8 mouse cellular contexts compared by ENCODE assay signal in the genomic region with DNA sequence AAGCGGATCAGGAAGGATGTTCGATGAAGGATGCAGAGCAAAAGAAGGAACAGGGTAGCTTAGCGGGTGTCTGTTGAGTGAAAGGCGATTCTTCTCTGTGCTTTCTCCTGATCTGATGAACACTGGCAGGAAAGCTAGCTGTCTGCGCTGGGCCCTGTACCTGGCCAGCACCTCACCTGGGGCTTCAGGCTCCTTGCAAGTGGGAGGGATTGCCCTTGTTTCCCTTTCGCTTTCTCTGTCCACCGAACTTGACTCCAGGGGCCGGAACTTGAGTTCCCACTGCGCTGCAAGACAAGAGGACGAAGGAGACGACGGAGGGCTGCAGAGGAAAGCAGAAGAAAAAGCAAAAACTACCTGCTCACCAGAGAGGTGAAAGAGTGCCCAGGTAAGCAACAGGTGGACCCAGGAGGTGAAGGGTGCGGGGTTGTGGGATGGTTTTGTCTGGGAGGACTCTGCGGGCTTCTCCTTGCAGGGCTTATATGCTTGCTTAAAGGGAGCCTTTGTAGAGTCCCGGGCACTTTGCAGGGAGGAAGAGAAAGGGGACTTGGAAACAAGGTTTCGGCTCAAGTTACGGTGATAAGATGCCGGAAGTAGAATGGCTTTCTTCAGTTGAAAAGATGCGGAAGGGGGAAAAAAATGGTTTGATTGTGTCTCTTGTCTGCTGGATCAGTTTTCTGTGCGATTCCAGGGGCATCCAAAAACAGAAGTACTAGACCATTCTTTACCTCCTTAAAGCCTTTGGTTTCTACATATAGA. TPM values are rescaled to one million over a fixed set of nuclear protein-coding genes. Genes with fewer than 3 reads are reported as not detected.
A peak's percentile ranks its signal among the peaks of the same experiment; 100 is the strongest.
DNase-seq lines count a peak whose midpoint lies in the region; ATAC-seq and TF ChIP-seq lines count a peak whose summit lies in the region.

TSS of gene Rab19 (plus strand) at position 51 of the 756 bp plus-strand sequence.

- H3K4me2 ChIP-seq in forebrain, embryonic 15.5 days (replicated peaks): peak within 1 kb of the TSS; percentile 29
- H3K4me2 ChIP-seq in intestine, embryonic 16.5 days (ENCODE audit: low read depth, low read length): peak within 1 kb of the TSS; percentile 77

- WGBS in spleen, adult 2 months: 3% methylated on average over 20 of the region's 20 CpGs
- 8% methylated on average over 20 of the region's 20 CpGs for WGBS in forebrain, embryonic 15.5 days
- WGBS in intestine, embryonic 16.5 days: 7% methylated on average over 20 of the region's 20 CpGs
- WGBS in cerebellum, adult 2 months: 23% methylated on average over 20 of the region's 20 CpGs

- DNase-seq in spleen, adult 2 months (ENCODE audit: low read depth in 1 of 2, low spot score in 2 of 2): peak in 1 of 2 experiments; percentile 36
- no peak for DNase-seq in spleen, postnatal 14 days (ENCODE audit: low spot score in 2 of 2)
- peak; percentile 68 to 71 for DNase-seq in lung, adult 18-20 months
- no peak for DNase-seq in cerebellum, adult 2 months
- DNase-seq in frontal cortex, adult 2 months (ENCODE audit: extremely low spot score in 1 of 2, low spot score in 1 of 2): no peak

- no peaks in the 10 kb centered on the region for H3K9me3 ChIP-seq in forebrain, embryonic 15.5 days
- no peaks in the 10 kb centered on the region for H3K9me3 ChIP-seq in intestine, embryonic 16.5 days (ENCODE audit: control insufficient read depth, low read length)

- TF ChIP-seq CTCF in spleen, adult 2 months (IDR thresholded peaks at IDR 0.05; ENCODE audit: extremely low read depth, insufficient read depth, insufficient read length, insufficient replicate concordance): no peak
- no peak for TF ChIP-seq CTCF in cerebellum, adult 2 months (IDR thresholded peaks at IDR 0.05; ENCODE audit: borderline replicate concordance, insufficient read depth, low read depth, low read length)

- H3K27me3 ChIP-seq in spleen, adult 2 months (ENCODE audit: control insufficient read depth, insufficient read depth, low read length): no peaks in the 10 kb centered on the region
- H3K27me3 ChIP-seq in forebrain, embryonic 15.5 days: peaks cover 5% of the 10 kb centered on the region; the same call in 1 of the 2 replicates
- H3K27me3 ChIP-seq in intestine, embryonic 16.5 days (replicated peaks; ENCODE audit: control insufficient read depth, insufficient read depth, low read length): no peaks in the 10 kb centered on the region
- no peaks in the 10 kb centered on the region for H3K27me3 ChIP-seq in cerebellum, adult 2 months (ENCODE audit: control insufficient read depth, insufficient read depth, low read length)

- TF ChIP-seq POLR2A in spleen, adult 2 months (IDR thresholded peaks at IDR 0.05; ENCODE audit: low read depth, low read length): no peak
- no peak for TF ChIP-seq POLR2A in cerebellum, adult 2 months (IDR thresholded peaks at IDR 0.05; ENCODE audit: borderline replicate concordance, insufficient read depth, low read length)

- peak within 1 kb of the TSS; percentile 78 for H3K27ac ChIP-seq in spleen, adult 2 months (ENCODE audit: insufficient read depth, low read length)
- H3K27ac ChIP-seq in forebrain, embryonic 15.5 days (replicated peaks): no peak within 1 kb of the TSS
- peak within 1 kb of the TSS; percentile 81 for H3K27ac ChIP-seq in intestine, embryonic 16.5 days (ENCODE audit: low read length)
- no peak within 1 kb of the TSS for H3K27ac ChIP-seq in cerebellum, adult 2 months (ENCODE audit: insufficient read depth, low read length)

- no peak within 1 kb of the TSS for H3K9ac ChIP-seq in forebrain, embryonic 15.5 days (replicated peaks)
- peak within 1 kb of the TSS; percentile 74 for H3K9ac ChIP-seq in intestine, embryonic 16.5 days (ENCODE audit: low read depth, low read length)

- peaks cover 10% of the 10 kb centered on the region for H3K4me1 ChIP-seq in spleen, adult 2 months (ENCODE audit: control insufficient read depth, insufficient read depth, insufficient read length)
- H3K4me1 ChIP-seq in forebrain, embryonic 15.5 days: peaks cover 6% of the 10 kb centered on the region
- peaks cover 9% of the 10 kb centered on the region for H3K4me1 ChIP-seq in intestine, embryonic 16.5 days (ENCODE audit: control insufficient read depth, insufficient read depth, low read length)
- H3K4me1 ChIP-seq in cerebellum, adult 2 months (ENCODE audit: control insufficient read depth, insufficient read depth, low read length): peaks cover 5% of the 10 kb centered on the region; the same call in 1 of the 2 replicates

- peak within 1 kb of the TSS; percentile 72 for H3K4me3 ChIP-seq in spleen, adult 2 months (ENCODE audit: extremely low read depth, insufficient read depth, insufficient read length)
- H3K4me3 ChIP-seq in forebrain, embryonic 15.5 days: peak within 1 kb of the TSS; percentile 17
- peak within 1 kb of the TSS; percentile 53 for H3K4me3 ChIP-seq in intestine, embryonic 16.5 days (ENCODE audit: low read length)
- H3K4me3 ChIP-seq in cerebellum, adult 2 months (replicated peaks; ENCODE audit: insufficient read depth, low read depth, low read length): no peak within 1 kb of the TSS

- no peak for ATAC-seq in forebrain, embryonic 15.5 days (replicated peaks)
- ATAC-seq in intestine, embryonic 16.5 days: peak; percentile 67
- no peak for ATAC-seq in neutrophil, adult 5-6 weeks (ENCODE audit: extremely low read depth, insufficient number of reproducible peaks, low FRiP score, poor library complexity, severe bottlenecking)

- H3K36me3 ChIP-seq in spleen, adult 2 months (ENCODE audit: control insufficient read depth, insufficient read depth, low read length): 0 out of 2 replicates have a peak, but pooled peaks cover 2% of the 10 kb centered on the region
- no peaks in the 10 kb centered on the region for H3K36me3 ChIP-seq in forebrain, embryonic 15.5 days
- no peaks in the 10 kb centered on the region for H3K36me3 ChIP-seq in intestine, embryonic 16.5 days (ENCODE audit: control insufficient read depth, insufficient read depth, low read length)

RNA-seq across cellular contexts. Expression of gene Rab19, which starts in this region (rescaled TPM):
- polyA plus RNA-seq in spleen, adult 2 months (2012; rRNA removed): 4.4 and 4.7 TPM in 2 replicates
- 0.15 and 0.20 TPM in 2 replicates for polyA plus RNA-seq in forebrain, embryonic 15.5 days (2015; fragmentation: Nextera tagmentation; extraction: Ambion mirVana)
- polyA plus RNA-seq in intestine, embryonic 16.5 days (2015; fragmentation: Nextera tagmentation; extraction: Ambion mirVana): 7.7 and 8.8 TPM in 2 replicates
- 9.5 and 15.6 TPM in 2 replicates for total RNA-seq in neutrophil, adult 5-6 weeks (2017)
- polyA plus RNA-seq in cerebellum, adult 2 months (2012; rRNA removed): 0.15 and 0.21 TPM in 2 replicates
- 0.22 and 0.27 TPM in 2 replicates for polyA plus RNA-seq in frontal cortex, adult 2 months (2012; rRNA removed)

Comparison
In these comparisons a context has a peak if more than half of its experiments do, and no peak if none do; other contexts are left out.
1. DNase-seq: peak in lung, adult 18-20 months (2 of 2); none in spleen, postnatal 14 days (0 of 2), cerebellum, adult 2 months (0 of 2) and frontal cortex, adult 2 months (0 of 2).
2. H3K27ac ChIP-seq: peak in spleen, adult 2 months (single experiment) and intestine, embryonic 16.5 days (single experiment); none in forebrain, embryonic 15.5 days (single experiment) and cerebellum, adult 2 months (single experiment).